Mouse (Mus musculus) embryonic facial prominence, embryonic 11.5 days (tissue): ENCODE data around the gene Cdh11. TPM values are rescaled to one million over a fixed set of nuclear protein-coding genes. Genes with fewer than 3 reads are reported as not detected.

Experiments
- ATAC-seq: fragments of 200-750 bp; cut with Nextera tagmentation; replicated peaks from 2 replicates; pipeline ENCODE4 v1.8.0; 2017; ENCODE audit warnings: low read depth; ENCODE audit not compliant: insufficient number of reproducible peaks, low FRiP score, low TSS enrichment
- DNase-seq: peaks from one replicate; pipeline ENCODE4 v3.0.0-alpha.2; 2015; ENCODE audit warnings: low spot score
- H3K27ac ChIP-seq: fragments of 300-500 bp; sonication (generic); replicated peaks from 2 replicates; pipeline ENCODE4 v1.5.1; 2014; ENCODE audit warnings: mild to moderate bottlenecking, low read depth, low read length, control low read depth
- H3K27me3 ChIP-seq: fragments of 300-500 bp; sonication (generic); 2 replicates; pipeline ENCODE4 v1.6.1; 2014; ENCODE audit warnings: mild to moderate bottlenecking, low read length, moderate library complexity, mixed read lengths; ENCODE audit not compliant: control insufficient read depth, insufficient read depth
- H3K36me3 ChIP-seq: fragments of 300-500 bp; sonication (generic); replicated peaks from 2 replicates; pipeline ENCODE4 v1.6.1; 2014; ENCODE audit warnings: low read depth, mild to moderate bottlenecking, low read length, moderate library complexity, mixed read lengths; ENCODE audit not compliant: control insufficient read depth, insufficient read depth
- H3K4me1 ChIP-seq: fragments of 300-500 bp; sonication (generic); 2 replicates; pipeline ENCODE4 v1.6.1; 2014; ENCODE audit warnings: low read length, mixed read lengths; ENCODE audit not compliant: control insufficient read depth, insufficient read depth
- H3K4me2 ChIP-seq: fragments of 300-500 bp; sonication (generic); 2 replicates; pipeline ENCODE4 v1.6.1; 2014; ENCODE audit warnings: low read depth, mild to moderate bottlenecking, control low read depth, low read length, moderate library complexity
- H3K4me3 ChIP-seq: fragments of 300-500 bp; sonication (generic); 2 replicates; pipeline ENCODE4 v1.5.1; 2014; ENCODE audit warnings: low read depth, low read length, control low read depth
- H3K9ac ChIP-seq: fragments of 300-500 bp; sonication (generic); replicated peaks from 2 replicates; pipeline ENCODE4 v1.6.1; 2014; ENCODE audit warnings: mild to moderate bottlenecking, control low read depth, low read length
- H3K9me3 ChIP-seq: fragments of 300-500 bp; sonication (generic); replicated peaks from 2 replicates; pipeline ENCODE4 v1.6.1; 2016; ENCODE audit warnings: mild to moderate bottlenecking, low read length, inconsistent platforms, mixed read lengths; ENCODE audit not compliant: control insufficient read depth
- WGBS: fragments of 180-500 bp; shearing (Covaris S2); extraction: QIAGEN DNeasy Blood & Tissue Kit; methylation state at CpG from one replicate; pipeline ENCODE4 v1.1.7; 2014; 5-methylcytosine and 5-hydroxymethylcytosine counted together
- polyA plus RNA-seq: library from polyadenylated mRNA; unstranded; fragments of >200 nt; fragmentation: Nextera tagmentation; extraction: Ambion mirVana; gene quantifications from 2 replicates; pipeline ENCODE4 v1.2.1, GENCODE M21; 2014

Gene Cdh11
- 187 and 192 TPM in 2 replicates for polyA plus RNA-seq

- Histone ChIP-seq H3K4me3 (peak within 1 kb of the TSS; percentile 79), H3K27me3 (no peaks in the 10 kb centered on the region), H3K36me3 (no peaks in the 10 kb centered on the region), H3K9me3 (no peaks in the 10 kb centered on the region), H3K9ac (peak within 1 kb of the TSS; percentile 98), H3K4me1 (no peaks in the 10 kb centered on the region), H3K4me2 (peak within 1 kb of the TSS; percentile 61), H3K27ac (peak within 1 kb of the TSS; percentile 97)
- DNase-seq: peak; percentile 48
- 2% methylated on average over 23 of the region's 23 CpGs for WGBS
- peak; percentile 2; the same call in 1 of the 2 replicates for ATAC-seq
Measured at GRCm38 (mm10) chr8:102785592-102786416, at the start of gene Cdh11. Gene Cdh11, minus strand, starts transcription at chr8:102785642.

- WGBS: 86% methylated on average over 5 of the region's 5 CpGs
- ATAC-seq (no peak), DNase-seq (no peak)
- Histone ChIP-seq H3K36me3 (no peaks in the 10 kb centered on the region), H3K4me1 (no peaks in the 10 kb centered on the region), H3K9ac (no peak overlapping the region), H3K27ac (no peak overlapping the region), H3K4me3 (no peak overlapping the region), H3K4me2 (no peak overlapping the region), H3K27me3 (no peaks in the 10 kb centered on the region), H3K9me3 (no peaks in the 10 kb centered on the region)
Measured at GRCm38 (mm10) chr8:102813959-102814358, 28.5 kb upstream of the Cdh11 start.

DNA sequence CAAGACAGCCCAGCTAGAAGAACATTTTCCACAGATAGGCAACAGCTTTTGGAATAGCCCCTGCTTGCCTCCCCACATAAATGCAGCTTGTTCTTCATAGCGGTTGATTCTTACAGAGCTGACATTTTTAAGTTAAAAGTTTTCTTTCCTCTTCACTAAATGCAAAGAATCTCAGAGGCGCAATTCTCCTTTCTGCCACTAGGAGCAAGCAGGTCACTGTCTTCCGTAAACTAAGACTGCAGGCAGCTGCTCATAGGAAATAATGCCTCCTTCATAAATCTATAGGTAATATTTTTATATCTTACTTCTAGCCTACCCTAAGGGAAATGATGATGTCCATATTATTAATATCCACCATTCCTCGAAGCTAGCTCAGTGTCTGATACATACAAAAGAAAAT lies 4.9 kb upstream of the Cdh11 start:
- no peaks in the 10 kb centered on the region for H3K36me3 ChIP-seq
- H3K4me1 ChIP-seq: no peaks in the 10 kb centered on the region

DNA sequence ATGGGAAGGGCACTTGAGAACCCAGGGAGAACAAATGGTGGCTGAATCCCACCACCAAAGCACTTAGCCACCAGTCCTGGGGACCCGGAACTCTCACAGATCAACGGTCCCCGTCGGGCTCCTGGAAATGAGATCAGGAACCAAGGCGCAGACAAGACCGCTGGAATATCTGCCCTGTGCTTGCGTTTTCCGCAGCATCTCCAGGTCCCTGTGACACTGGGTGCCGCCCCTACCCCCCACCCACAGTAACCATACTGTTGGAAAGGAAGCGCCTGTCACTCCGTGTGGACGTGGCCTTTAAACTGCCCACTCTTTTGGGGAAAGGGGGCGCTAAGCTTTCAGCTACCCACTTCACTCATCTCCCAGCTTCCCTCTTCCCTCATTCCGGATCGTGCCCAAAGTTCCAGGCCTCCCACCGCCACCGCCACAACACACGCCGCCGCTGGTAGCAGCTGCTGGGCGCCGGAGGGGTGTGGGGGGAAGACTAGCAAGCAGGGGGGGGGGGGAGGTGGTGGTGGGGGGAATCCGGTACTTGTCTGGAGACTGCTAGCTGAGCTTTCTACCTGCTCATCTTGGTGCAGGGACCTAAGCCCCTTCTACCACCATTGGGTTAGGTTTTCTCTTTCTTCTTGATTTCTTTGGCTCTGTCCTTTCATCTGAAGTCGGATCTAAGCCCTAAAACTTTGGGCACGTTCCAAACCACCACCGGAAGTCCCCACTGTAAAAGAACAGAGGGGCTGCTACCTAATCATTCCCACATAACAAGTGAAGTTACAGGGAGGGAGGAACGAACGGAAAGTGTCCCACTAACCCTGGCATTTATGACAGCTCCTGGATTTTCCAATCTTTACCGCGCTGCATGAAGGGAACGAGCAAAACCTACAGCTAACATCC lies 1.3 kb upstream of the Cdh11 start:
- ATAC-seq: no peak
- Histone ChIP-seq H3K27me3 (no peaks in the 10 kb centered on the region), H3K4me2 (peak overlapping the region; percentile 61), H3K9me3 (no peaks in the 10 kb centered on the region), H3K4me1 (no peaks in the 10 kb centered on the region), H3K27ac (no peak overlapping the region; the same call in 1 of the 2 replicates), H3K9ac (peak overlapping the region; percentile 98), H3K36me3 (no peaks in the 10 kb centered on the region), H3K4me3 (peak overlapping the region; percentile 79)
- 3% methylated on average over 28 of the region's 31 CpGs for WGBS
- peak; percentile 61 for DNase-seq

More for the DNA sequence above, 4.9 kb upstream of the Cdh11 start:
- DNase-seq (peak; percentile 74), ATAC-seq (no peak)
- Histone ChIP-seq H3K9me3 (no peaks in the 10 kb centered on the region), H3K9ac (no peak overlapping the region), H3K4me2 (no peak overlapping the region), H3K27ac (no peak overlapping the region), H3K4me3 (no peak overlapping the region), H3K27me3 (no peaks in the 10 kb centered on the region)
- WGBS: 24% methylated on average over 4 of the region's 4 CpGs

DNA sequence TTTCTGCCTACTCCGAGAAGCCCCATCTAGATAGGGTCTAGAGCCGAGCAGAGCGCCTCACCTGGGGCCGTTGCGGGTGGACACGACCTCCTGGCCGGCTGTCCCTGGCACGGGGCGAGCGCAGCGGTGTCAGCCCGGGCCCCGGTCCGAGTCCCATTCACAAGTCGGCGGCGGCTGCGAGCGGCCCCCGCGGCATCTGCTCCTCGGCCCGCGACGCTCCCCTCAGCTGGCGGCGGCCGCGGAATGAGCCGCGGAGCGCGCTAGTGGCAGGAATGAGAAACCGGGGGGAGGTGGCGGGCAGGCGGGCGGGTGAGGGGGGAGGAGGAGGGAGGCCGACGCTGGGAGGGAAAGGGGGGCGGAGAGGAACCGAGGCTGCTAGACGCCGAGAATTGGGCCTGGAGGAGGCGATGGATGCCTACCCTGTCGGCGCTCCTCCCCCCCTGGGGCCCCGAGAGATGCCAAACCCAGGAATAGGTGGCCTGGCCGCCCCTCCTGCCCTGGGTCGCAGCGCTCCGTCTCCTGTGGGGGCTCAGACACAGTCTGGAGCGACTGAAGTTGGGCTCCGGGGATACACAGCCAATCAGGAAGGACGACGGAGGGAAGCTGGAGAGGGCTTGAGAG lies 497 bp downstream of the Cdh11 start:
- Histone ChIP-seq H3K36me3 (no peaks in the 10 kb centered on the region), H3K4me1 (no peaks in the 10 kb centered on the region), H3K4me2 (peak overlapping the region; percentile 61), H3K27me3 (no peaks in the 10 kb centered on the region), H3K4me3 (peak overlapping the region; percentile 79), H3K9ac (peak overlapping the region; percentile 98), H3K9me3 (no peaks in the 10 kb centered on the region), H3K27ac (peak overlapping the region; percentile 97)
- peak; percentile 86 for ATAC-seq
- peak; percentile 90 for DNase-seq
- WGBS: 0% methylated on average over 44 of the region's 55 CpGs

DNA sequence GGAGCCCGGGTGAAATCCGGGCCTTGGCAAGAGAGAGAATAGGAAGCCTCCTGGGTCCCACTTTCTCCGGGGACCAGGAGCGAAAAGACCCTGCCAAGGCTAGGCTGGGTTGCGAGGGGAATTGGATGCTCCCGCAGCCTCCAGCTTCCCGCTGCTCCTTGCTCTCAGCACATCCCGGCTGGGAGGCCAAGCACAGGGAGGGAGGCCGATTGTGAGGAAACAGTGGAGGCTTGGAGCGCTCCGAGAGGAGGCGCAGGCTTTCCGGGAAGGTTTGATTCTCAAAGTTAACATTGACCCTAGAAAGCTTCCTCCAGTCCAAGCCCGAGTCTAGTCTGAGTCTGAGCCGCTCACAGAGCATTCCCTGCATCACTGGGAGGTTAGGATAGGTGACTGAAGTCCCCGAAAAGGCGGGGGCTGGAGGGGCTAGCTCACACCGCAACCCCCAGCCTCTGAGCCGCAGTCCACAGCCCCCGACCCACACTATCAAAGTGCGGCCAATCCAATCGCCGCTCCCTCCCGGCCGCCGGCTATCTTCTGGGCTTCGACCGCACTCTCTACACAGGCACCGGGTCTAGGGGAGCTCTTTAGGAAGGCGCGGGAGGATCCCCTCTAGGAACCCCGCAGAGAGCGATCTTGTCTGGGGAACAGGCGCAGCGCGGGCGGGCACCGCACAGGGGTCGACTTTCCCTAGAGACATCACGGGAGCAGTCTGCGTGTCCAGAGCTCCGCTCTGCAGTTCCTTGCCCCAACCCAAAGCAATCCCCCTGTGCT lies 1.4 kb downstream of the Cdh11 start:
- Histone ChIP-seq H3K27me3 (no peaks in the 10 kb centered on the region), H3K4me3 (peak overlapping the region; percentile 79), H3K9me3 (no peaks in the 10 kb centered on the region), H3K27ac (peak overlapping the region; percentile 97), H3K4me1 (no peaks in the 10 kb centered on the region), H3K4me2 (peak overlapping the region; percentile 61), H3K9ac (peak overlapping the region; percentile 98), H3K36me3 (no peaks in the 10 kb centered on the region)
- ATAC-seq (peak; percentile 45), DNase-seq (peak; percentile 62)
- under 1% methylated on average over 39 of the region's 42 CpGs for WGBS

DNA sequence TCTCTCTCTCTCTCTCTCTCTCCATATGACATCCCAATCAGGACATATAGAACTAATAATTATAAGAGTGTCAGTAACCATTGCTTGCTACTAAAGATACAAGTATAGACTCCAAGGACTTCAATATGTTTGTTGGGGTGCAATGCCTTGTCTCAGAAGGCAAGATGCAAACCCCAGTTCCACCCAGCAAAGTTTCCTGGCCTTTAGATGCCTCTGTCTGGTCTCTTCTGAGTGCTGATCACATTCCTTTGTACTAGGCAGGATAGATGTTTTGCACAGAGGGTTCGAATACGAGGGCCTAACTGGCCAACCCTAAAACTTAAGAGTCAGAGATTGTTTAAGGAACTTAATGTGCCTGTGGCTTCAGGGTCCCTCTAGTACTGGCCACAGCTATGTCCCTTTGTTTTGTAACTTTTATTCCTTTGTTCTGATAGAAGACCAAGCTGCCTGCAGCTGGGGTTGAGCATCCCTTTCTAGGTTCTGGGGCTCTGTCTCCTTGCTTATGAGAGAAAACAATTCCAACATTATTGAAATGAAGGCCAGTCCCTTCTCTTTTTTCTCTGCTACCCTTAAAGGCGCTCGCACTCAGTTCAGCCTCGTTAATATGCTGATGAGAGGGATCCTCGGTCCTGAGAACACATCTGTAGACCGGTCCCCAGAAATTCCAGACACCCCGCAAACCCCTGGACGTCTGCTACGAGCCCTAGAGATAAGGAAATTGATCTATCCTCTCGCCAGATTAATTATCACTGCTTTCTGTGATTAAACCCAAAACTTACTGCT lies 2.5 kb downstream of the Cdh11 start:
- peak; percentile 23 for DNase-seq
- 2% methylated on average over 11 of the region's 11 CpGs for WGBS

More for the DNA sequence above, 2.5 kb downstream of the Cdh11 start:
- Histone ChIP-seq H3K9ac (peak overlapping the region; percentile 98), H3K9me3 (no peaks in the 10 kb centered on the region), H3K27ac (peak overlapping the region; percentile 97), H3K4me3 (peak overlapping the region; percentile 79), H3K4me2 (peak overlapping the region; percentile 61), H3K36me3 (no peaks in the 10 kb centered on the region), H3K4me1 (no peaks in the 10 kb centered on the region), H3K27me3 (no peaks in the 10 kb centered on the region)
- ATAC-seq: no peak
